Mouse (Mus musculus) lung, postnatal 0 days (tissue): Measurements from ENCODE around the gene Pgm2l1.

ENCODE experiments used
- CTCF ChIP-seq: IDR thresholded peaks from 2 replicates; pipeline ENCODE4 v1.5.1; 2016; ENCODE audit warnings: antibody characterized with exemption, mild to moderate bottlenecking
- EP300 ChIP-seq: IDR thresholded peaks from 2 replicates; pipeline ENCODE4 v1.6.1; 2016; ENCODE audit warnings: antibody characterized with exemption, mild to moderate bottlenecking, control low read depth

- TF ChIP-seq EP300 (no peak), CTCF (no peak)
Observed at GRCm38 (mm10) chr7:100206144-100206543, 21.1 kb upstream of the Pgm2l1 start.
